Mouse (Mus musculus): ENCODE measurements around the gene Apoa2. TPM values are rescaled to one million over a fixed set of nuclear protein-coding genes. Genes with fewer than 3 reads are reported as not detected.

Apoa2 gene
- polyA plus RNA-seq, 1 experiment from 2014 or later: 2,642 TPM

DNA sequence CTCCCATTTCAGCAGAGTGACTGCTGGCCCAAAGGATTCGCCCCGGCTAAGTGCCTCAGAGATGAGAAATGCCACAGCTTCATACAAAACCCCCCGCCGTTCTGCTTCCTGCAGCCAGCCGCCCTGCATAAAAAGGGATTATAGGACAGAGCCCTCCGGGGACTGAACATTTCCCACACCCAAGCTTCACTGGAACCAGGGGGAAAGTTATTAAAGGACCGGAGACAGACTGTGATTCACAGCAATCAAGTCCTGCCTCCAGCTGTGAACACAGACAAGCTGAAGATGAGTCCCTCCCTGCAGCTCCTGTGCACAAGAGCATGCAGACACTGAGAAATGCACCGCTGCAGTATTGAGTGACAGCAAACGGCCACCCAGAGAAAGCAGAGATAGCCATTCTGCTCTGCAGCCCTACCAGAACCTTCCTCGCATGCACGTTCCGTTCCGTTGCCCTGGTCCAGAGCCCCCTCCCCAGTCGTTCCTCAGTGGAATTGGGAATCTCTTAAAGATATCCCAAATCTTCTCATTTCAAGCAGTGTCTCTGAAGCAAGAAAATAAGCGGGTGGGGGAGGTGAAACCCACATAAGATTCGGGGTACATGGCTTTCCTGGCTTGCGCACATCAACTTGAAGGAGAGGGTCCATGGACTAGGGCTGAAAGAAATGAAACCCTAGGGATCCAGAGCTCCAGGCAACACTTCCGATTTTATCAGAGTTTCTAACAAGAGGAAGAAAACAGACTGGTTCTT lies 31.6 kb upstream of the Apoa2 start:
- Histone ChIP-seq H3K4me2 (peak overlapping the region; percentile 24), H3K9me3 (replicated peaks) (no peaks in the 10 kb centered on the region), H3K36me3 (no peaks in the 10 kb centered on the region), H3K27ac (no peak overlapping the region), H3K4me1 (peaks cover 36% of the 10 kb centered on the region), H3K27me3 (replicated peaks) (peaks cover 90% of the 10 kb centered on the region), H3K4me3 (no peak overlapping the region), H3K9ac (no peak overlapping the region)
- no peak for ATAC-seq
- WGBS (ENCODE audit: insufficient replicate concordance): 9% methylated on average over 18 of the region's 18 CpGs

DNA sequence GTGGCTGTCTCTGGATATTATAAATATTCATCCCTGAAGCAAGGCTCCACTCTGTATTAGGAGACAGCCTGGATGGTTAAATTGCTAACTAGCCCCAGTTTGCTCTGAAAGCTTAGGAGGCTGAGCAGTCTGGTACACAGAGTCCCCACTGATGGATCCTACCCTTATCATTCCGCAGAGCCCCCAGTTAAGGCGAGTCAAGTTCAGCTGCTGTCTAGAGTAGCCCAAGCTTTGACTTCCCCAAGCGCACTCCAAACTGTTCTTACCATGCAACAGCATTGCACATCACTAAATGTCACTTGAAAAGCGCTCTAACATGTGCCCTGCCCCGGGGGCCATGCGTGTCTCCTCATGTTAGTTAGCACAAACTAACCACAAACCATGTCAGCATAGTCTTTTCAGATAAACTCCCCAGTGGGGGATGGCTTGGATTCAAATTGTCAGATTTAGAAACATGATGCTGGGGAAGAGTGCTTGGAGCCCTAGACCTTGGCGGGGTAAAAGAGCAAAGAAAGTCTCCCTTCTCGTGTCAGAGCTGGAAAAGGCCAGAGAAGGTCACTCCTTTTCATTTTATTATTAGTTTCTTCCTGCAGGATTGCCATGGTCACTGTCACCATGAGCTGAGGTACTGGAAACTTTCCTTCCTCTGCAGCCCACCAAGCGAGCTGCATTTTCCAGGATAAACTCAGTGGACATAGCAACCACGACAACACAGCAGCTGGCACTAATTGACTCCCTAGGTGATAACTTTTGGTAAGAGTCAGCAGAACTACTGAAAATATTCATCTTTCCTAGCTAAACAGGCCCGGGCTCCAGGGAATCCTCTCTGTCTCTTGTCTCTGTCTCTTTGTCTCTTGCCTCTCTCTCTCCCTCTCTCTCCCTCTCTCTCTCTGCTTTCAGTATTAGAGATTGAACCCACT lies 30.7 kb upstream of the Apoa2 start:
- 25% methylated on average over 11 of the region's 11 CpGs for WGBS (ENCODE audit: insufficient replicate concordance)
- no peak overlapping the region for H3K4me3 ChIP-seq
- no peak overlapping the region for H3K27ac ChIP-seq
- peaks cover 97% of the 10 kb centered on the region for H3K27me3 ChIP-seq (replicated peaks)
- H3K4me1 ChIP-seq: peaks cover 31% of the 10 kb centered on the region
- no peaks in the 10 kb centered on the region for H3K36me3 ChIP-seq
- no peak for ATAC-seq
- no peak overlapping the region; the same call in 1 of the 2 replicates for H3K4me2 ChIP-seq
- no peak overlapping the region for H3K9ac ChIP-seq
- no peaks in the 10 kb centered on the region for H3K9me3 ChIP-seq (replicated peaks)

DNA sequence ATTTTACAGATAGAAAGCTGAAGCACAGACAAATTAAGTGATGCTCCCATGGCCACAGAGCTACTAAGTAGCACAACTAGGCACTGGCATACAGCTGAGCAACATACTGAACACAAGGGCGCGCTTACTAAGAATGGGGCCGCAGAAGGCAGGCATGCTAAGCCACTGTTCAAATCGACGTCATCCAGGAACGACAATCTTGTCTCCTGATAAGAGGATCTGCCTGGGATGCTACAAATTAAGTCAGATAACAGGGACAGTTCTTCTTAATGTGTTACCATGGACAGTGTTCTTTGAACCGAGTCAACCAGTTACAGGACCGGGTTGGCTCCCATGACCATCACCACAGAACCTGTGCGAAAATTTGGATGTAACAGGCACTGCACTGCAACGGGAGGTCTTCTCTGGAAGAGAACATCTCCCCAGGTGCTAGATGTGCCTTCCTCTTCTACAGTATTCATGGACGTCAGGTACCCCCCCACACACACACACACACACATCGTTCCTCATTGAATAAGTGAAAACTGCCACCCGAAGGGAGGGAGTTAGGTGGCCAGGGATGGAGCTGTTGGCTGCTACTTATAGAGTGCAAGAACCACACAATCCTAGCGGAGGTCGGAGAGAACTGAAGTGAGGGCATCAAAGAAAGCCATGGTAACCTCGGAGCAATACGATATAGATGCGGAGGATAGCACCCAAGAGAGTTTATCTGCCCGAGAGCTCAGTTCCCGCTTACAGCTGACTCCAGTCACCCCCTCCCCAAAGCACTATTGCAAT lies 29.6 kb upstream of the Apoa2 start:
- no peak for ATAC-seq
- no peak overlapping the region for H3K27ac ChIP-seq
- peaks cover 25% of the 10 kb centered on the region for H3K4me1 ChIP-seq
- H3K4me2 ChIP-seq: peak overlapping the region; percentile 68
- peak overlapping the region; percentile 48 for H3K4me3 ChIP-seq
- H3K9ac ChIP-seq: no peak overlapping the region
- H3K36me3 ChIP-seq: no peaks in the 10 kb centered on the region
- peaks cover 89% of the 10 kb centered on the region for H3K27me3 ChIP-seq (replicated peaks)
- no peaks in the 10 kb centered on the region for H3K9me3 ChIP-seq (replicated peaks)
- WGBS (ENCODE audit: insufficient replicate concordance): 8% methylated on average over 20 of the region's 20 CpGs

DNA sequence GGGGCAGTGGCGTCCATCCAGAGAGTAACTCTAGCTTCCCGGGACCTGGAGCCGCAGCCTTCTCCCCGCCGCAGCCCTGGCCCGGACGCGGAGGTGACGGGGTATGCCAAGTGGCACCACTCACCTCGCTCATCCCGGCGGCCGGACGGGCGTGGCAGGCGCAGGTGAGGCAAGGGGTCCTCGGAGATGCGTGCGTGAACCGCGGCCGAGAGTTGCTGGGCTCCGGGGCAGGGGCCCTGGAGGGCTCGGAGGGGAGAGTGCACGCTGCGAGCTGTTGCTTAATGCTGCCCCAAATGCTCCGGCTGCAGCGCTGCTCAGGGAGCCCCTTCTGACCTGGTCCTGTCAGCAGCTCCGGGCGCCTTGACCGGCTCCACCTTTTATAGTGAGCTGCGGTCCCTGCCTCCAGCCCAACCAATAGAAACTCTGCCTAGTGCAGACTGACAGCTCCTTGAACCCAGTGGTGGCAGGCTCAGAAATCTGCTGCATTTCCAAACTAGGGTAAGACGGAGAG lies 28.9 kb upstream of the Apoa2 start, which contains the start of gene Pcp4l1:
Gene Pcp4l1, minus strand, starts transcription at position 382 of the 511 bp plus-strand sequence.
- H3K27ac ChIP-seq: no peak within 1 kb of the TSS
- peak within 1 kb of the TSS; percentile 48 for H3K4me3 ChIP-seq
- ATAC-seq: peak; percentile 77
- no peaks in the 10 kb centered on the region for H3K9me3 ChIP-seq (replicated peaks)
- WGBS (ENCODE audit: insufficient replicate concordance): 3% methylated on average over 33 of the region's 33 CpGs
- H3K4me1 ChIP-seq: peaks cover 25% of the 10 kb centered on the region
- H3K27me3 ChIP-seq (replicated peaks): peaks cover 82% of the 10 kb centered on the region
- H3K4me2 ChIP-seq: peak within 1 kb of the TSS; percentile 68
- no peak within 1 kb of the TSS; the same call in 1 of the 2 replicates for H3K9ac ChIP-seq
- H3K36me3 ChIP-seq: no peaks in the 10 kb centered on the region

DNA sequence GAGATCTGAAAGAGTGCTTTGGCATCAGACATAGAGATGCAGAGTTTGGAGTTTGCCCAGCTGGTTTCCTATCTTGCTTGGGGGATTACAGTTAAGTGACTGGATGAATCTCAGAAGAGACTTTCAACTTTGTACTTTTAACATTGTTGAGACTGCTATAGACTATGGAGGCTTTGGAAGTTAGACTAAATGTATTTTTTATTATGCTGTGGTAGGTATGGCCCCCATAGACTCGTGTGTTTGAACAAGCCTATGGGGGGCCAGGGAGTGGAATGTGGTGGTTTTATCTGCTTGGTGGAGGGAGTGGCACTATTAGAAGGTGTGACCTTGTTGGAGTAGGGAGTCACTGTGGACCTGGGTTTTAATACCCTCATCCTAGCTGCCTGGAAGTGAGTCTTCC lies 25.3 kb upstream of the Apoa2 start:
- H3K27ac ChIP-seq: no peak overlapping the region
- H3K36me3 ChIP-seq: no peaks in the 10 kb centered on the region
- no peak overlapping the region for H3K4me2 ChIP-seq
- no peaks in the 10 kb centered on the region for H3K9me3 ChIP-seq (replicated peaks)
- WGBS (ENCODE audit: insufficient replicate concordance): 25% methylated on average over 1 of the region's 1 CpGs
- no peak overlapping the region for H3K4me3 ChIP-seq
- H3K4me1 ChIP-seq: peaks cover 11% of the 10 kb centered on the region; the same call in 1 of the 2 replicates
- no peak for ATAC-seq
- no peak overlapping the region for H3K9ac ChIP-seq
- peaks cover 50% of the 10 kb centered on the region for H3K27me3 ChIP-seq (replicated peaks)

DNA sequence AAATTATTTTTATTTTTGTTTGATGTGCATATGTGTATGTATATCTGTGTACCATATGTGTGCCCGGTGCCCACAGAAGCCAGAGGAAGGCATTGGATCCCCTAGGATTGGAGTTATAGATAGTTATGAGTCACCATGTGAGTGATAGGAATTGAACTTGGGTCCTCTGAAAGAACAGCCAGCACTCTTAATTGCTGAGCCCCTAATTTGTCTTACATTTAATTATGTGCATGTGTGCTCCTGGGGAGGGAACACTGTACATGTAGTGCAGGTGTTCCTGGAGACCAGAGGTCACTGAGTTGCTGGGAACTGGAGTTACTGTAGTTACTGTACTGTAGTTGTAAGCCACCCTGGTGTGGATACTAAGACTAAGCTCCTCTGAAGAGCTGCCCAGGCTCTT lies 24.1 kb upstream of the Apoa2 start:
- Histone ChIP-seq H3K4me2 (no peak overlapping the region), H3K4me3 (no peak overlapping the region), H3K27ac (no peak overlapping the region), H3K36me3 (no peaks in the 10 kb centered on the region), H3K4me1 (0 out of 2 replicates have a peak, but pooled peaks cover 9% of the 10 kb centered on the region), H3K9me3 (replicated peaks) (no peaks in the 10 kb centered on the region), H3K9ac (no peak overlapping the region), H3K27me3 (replicated peaks) (peaks cover 41% of the 10 kb centered on the region)
- no peak for ATAC-seq
- WGBS (ENCODE audit: insufficient replicate concordance): 76% methylated on average over 1 of the region's 1 CpGs

DNA sequence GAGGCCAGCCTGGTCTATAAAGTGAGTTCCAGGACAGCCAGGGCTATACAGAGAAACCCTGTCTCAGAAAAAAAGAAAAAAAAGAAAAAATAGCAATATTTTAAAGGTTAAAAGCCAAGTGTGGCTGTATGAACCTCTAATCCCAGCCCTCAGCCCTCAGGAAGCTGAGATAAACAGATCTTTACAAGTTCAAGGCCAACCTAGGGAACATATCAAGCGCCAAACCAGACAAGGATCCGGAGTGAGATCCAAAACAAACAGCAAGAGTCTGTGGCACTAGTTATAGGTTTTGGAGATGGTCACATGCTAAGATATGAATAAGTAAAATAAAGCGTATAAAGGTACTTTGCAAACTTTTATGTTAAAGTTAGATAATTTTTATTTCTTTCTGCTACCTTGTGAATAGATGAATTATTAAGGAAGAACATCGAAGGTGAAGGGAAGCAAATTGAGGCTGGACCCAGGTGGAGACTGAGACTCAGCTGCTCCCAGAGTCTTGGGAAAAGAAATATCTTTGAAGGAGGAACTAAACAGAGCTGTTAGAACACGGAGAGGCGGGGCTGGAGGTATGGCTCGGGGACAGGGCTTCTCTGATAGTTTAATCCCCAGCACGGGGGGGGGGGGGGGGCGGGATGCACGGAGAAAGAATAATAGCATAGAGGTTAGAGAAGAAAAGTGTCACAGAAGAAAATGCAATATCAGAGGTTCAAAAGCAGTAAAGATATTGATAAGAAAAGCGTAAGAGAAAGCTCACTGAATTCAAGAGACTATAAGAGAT lies 21.2 kb upstream of the Apoa2 start:
- Histone ChIP-seq H3K36me3 (no peaks in the 10 kb centered on the region), H3K27ac (peak overlapping the region; percentile 54; the same call in 1 of the 2 replicates), H3K4me2 (no peak overlapping the region), H3K27me3 (replicated peaks) (peaks cover 23% of the 10 kb centered on the region), H3K9me3 (replicated peaks) (no peaks in the 10 kb centered on the region), H3K9ac (no peak overlapping the region), H3K4me1 (0 out of 2 replicates have a peak, but pooled peaks cover 10% of the 10 kb centered on the region), H3K4me3 (no peak overlapping the region)
- WGBS (ENCODE audit: insufficient replicate concordance): 35% methylated on average over 11 of the region's 11 CpGs
- ATAC-seq: no peak

DNA sequence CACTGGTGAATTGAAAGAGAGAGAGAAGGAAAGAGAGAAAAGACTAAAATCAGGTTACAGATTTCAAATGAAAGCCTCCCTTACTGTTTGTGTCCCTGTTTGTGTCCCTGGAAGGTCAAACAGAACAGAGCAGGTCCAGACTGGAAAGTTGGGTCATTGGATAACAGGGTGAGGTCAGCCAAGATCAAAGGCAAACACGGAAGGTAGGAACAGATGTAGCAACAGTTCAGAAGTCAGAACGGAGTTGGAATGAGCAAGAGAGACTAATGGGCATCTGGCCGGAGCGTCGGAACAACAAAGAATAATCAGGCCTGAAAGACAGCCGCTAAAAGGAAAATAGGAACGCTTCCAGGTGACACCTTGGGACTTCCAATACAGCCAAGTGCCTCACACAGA lies 20.6 kb upstream of the Apoa2 start:
- peaks cover 18% of the 10 kb centered on the region for H3K27me3 ChIP-seq (replicated peaks)
- no peaks in the 10 kb centered on the region for H3K9me3 ChIP-seq (replicated peaks)
- WGBS (ENCODE audit: insufficient replicate concordance): 72% methylated on average over 7 of the region's 7 CpGs
- H3K4me1 ChIP-seq: 0 out of 2 replicates have a peak, but pooled peaks cover 10% of the 10 kb centered on the region
- peak; percentile 73 for ATAC-seq
- H3K36me3 ChIP-seq: no peaks in the 10 kb centered on the region
- H3K27ac ChIP-seq: peak overlapping the region; percentile 54; the same call in 1 of the 2 replicates
- H3K4me2 ChIP-seq: no peak overlapping the region
- H3K4me3 ChIP-seq: no peak overlapping the region
- H3K9ac ChIP-seq: no peak overlapping the region

DNA sequence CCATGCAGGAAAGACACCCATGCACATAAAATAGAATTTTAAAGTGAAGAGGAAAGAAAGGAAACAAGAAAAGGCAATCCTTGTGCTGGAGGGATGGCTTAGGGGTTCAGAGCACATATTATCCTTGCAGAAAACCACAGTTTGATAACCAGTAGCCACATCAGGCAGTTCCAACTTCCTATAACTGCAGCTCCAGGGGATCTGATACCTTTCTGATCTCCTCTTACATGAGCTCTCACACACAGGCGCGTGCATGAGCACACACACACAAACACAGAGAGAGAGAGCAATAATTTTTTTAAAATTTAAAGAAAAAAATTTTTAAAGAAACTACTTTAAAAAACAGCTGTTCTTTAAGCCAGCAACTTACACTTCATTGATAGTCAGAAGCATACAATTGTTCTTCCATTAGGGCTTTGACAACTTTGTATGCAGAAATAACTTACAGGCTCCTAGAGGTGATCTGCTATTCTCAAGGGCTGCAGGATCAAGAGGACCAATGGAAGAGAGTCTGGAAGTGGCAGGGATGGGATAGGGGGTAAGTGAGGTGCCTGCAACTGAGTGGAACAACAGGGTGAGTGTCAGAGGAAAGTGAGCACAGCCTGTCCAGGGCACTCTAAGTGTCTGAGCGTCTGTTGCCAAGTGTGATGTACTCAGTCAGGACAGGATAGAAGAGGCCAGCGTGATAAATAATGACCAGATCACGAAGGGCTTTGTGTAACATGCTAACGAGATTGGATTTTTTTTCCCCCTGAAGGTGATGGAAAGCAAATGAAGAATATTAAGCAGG lies 19.0 kb upstream of the Apoa2 start:
- WGBS (ENCODE audit: insufficient replicate concordance): 49% methylated on average over 6 of the region's 6 CpGs
- H3K9ac ChIP-seq: no peak overlapping the region
- H3K4me1 ChIP-seq: peaks cover 18% of the 10 kb centered on the region; the same call in 1 of the 2 replicates
- H3K9me3 ChIP-seq (replicated peaks): no peaks in the 10 kb centered on the region
- no peaks in the 10 kb centered on the region for H3K36me3 ChIP-seq
- no peak overlapping the region for H3K27ac ChIP-seq
- H3K4me3 ChIP-seq: no peak overlapping the region
- no peak for ATAC-seq
- no peak overlapping the region for H3K4me2 ChIP-seq
- H3K27me3 ChIP-seq (replicated peaks): peaks cover 28% of the 10 kb centered on the region

DNA sequence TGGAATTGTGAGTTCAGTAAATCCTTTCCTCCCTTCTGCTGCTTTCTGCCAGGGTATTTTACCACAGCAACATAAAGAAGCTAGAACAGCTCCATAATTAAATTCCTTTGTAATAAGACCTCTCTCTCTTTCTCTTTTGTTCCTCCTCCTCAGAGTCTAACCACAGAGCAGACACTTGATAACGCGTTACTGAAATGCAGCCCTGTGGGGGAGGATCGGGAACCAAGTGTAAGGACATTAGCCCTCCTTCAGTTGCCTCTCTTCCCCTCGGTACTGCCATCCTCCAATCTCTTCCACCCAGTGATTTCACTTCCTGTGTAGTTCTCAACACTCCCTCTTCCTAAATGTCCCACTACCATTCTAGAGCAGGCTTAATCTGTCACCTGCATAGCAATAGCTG lies 15.4 kb upstream of the Apoa2 start:
- no peaks in the 10 kb centered on the region for H3K9me3 ChIP-seq (replicated peaks)
- WGBS (ENCODE audit: insufficient replicate concordance): 17% methylated on average over 4 of the region's 4 CpGs
- no peak for ATAC-seq
- peaks cover 16% of the 10 kb centered on the region; the same call in 1 of the 2 replicates for H3K4me1 ChIP-seq
- H3K9ac ChIP-seq: no peak overlapping the region
- no peak overlapping the region for H3K4me3 ChIP-seq
- no peaks in the 10 kb centered on the region for H3K36me3 ChIP-seq
- H3K27ac ChIP-seq: no peak overlapping the region
- no peak overlapping the region for H3K4me2 ChIP-seq
- peaks cover 42% of the 10 kb centered on the region for H3K27me3 ChIP-seq (replicated peaks)

Data from liver, embryonic 12.5 days (tissue).